Mouse (Mus musculus) inflammation-experienced regulatory T-cells, adult 6 months (primary cell): ENCODE results near the gene Satb2. TPM values are rescaled to one million over a fixed set of nuclear protein-coding genes. Genes with fewer than 3 reads are reported as not detected.

Source experiments
- ATAC-seq: one replicate; pipeline ENCODE4 v1.8.0; 2017
- polyA plus RNA-seq, 3 experiments: library from polyadenylated mRNA; unstranded; fragments of 100-300 nt; shearing (Covaris generic); gene quantifications; one replicate each; pipeline ENCODE4 v1.2.1; 2017

Satb2 gene
- polyA plus RNA-seq, result not detected

- ATAC-seq, result no peak
Measured at GRCm38 (mm10) chr1:56978151-56978700, at the start of gene Satb2. Gene Satb2 (minus strand): TSS chr1:56978650.

DNA sequence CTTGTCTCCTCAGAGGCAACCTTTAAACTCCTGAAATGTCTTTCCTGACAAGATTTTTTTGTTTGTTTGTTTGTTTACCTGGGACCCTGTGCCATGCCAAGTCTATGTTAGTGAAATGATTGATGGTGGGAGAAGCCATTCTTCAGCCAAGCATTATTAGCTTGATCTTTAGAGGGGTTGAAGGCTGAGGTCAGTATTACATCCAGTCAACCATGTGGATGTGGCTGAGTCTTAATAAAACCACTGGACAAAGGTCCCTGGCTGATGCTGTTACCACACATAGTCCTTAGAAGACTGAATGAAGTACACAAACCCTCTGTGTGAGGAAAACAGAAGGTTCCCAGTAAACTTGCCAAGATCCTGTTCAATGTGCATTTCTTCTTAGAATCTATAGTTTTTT is 40.5 kb upstream of the Satb2 start:
- ATAC-seq, result no peak

- no peak for ATAC-seq
Measured at GRCm38 (mm10) chr1:57013856-57014255, 35.4 kb upstream of the Satb2 start.

DNA sequence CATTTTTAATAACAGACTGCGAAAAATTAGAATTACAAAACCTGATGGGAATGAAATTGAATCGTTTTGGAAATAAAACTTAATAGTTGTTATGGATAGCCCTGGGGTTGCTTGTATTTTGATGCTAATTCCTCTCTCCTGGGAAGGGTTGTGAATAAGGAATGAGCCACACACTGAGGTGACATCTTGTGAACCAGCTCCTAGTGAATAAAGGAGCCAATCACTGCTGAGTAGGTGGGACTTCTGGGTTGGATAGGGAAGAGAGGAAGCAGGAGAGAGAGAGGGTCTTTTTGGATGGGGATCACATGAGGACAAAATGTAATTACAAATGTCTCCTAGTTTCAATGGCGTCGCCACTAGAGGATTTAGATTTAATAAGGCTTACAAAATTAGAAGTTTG is 30.7 kb upstream of the Satb2 start:
- ATAC-seq, result no peak

DNA sequence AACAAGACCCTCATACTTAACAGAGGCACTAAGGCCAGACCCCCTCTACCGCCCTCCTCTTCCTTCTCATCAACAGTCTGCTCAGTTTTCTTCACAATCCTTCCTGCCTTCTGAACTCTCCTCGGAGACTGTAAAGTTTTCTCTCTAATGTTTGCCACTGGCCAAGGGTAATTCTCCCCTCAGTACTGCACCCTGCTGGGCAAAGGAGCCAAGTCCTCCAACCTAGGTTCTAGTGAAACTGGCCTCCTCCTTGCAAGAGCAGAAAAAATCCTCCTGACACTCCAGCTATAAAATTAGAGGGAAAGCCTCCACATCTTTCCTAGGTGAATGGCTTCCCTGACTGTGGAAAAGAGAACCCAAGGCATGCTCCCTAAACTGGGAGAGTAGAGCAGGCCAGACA is 16.6 kb upstream of the Satb2 start:
- ATAC-seq, result no peak

DNA sequence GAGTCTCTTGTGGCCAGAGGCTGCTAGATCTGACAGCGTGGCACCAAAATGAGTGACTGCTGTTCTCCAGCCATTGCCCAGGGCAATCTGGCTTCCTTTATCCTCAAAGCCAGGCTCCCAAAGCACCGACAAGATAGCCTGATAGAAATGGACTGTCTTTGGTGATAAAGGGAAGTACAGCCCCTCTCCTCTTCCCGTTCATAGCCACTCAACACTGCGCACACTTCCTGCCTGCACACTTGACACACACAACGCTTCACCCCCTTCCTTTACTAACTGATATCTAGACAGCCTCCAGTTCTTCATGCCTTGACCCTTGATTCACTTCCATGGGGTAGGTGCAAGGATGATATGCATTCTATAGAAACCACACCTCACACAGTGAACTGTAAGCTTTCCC is 13.9 kb upstream of the Satb2 start:
- ATAC-seq, result no peak

DNA sequence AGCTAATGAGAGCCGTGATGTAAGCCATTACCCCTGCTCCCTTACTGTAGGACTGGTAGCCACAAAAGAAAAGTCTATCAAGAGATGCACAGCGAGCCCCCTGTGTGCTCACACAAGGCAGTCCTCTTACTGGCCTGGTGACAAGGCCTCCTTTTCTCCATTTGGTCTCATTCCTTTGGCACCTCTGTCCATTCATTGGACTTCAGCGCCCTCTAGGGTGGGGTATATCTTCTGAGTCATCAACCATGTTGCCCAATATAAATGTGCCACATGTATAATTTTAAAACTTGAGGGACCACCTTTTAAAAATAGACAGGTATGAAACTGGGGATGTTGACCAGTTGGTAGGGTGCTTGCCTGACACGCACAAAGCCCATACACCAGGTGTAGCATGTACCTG is 13.2 kb upstream of the Satb2 start:
- ATAC-seq, result no peak

DNA sequence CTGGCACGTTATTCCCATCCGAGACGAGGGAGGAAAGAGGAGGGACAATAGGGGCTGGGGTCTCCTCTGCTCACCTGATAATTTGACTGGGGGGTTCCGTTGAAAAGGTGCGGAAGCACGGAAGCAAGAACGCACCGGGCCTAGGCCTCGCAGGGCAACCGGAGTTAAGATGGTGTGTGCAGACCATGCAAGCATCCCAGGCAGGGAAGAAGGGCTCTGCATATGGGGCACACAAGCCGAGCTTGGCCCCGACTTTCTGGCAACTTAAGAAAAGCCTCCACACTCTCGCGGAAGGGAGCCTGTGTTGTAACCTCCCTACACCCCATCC is 6.0 kb upstream of the Satb2 start:
- ATAC-seq, result no peak

DNA sequence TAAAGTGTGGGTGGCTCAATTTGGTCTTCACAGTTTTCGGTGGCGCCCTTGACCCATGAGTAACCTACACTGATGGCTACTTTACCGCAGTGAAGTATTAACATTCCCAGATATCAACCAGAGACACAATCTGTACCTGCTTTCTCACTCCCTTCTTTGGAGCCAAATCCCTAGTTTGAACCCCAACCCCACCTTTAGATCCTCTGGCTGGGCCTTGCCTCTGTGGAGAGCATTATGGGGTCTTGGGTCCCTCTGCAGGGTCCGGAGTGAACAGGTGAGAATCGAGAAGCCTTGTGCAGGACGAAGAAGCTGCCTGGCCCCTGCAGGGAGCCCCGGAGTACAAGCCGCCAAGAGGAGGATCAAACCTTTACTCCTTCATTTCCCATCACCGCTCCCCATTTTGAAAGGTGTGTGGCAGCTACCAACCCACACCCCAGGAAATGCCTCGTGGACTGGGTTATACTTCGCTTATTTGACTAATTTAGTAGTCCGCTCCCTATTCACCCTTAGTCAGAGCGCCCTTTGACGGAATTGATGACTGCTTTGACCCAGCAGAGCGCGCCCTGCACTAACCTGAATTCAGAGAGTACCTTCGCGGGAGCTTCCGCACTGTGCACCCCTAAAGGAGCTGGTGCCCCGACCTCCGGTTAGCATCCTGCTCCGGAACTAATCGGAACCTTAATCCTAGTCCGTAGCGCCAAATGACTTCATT is 5.5 kb upstream of the Satb2 start:
- no peak for ATAC-seq

DNA sequence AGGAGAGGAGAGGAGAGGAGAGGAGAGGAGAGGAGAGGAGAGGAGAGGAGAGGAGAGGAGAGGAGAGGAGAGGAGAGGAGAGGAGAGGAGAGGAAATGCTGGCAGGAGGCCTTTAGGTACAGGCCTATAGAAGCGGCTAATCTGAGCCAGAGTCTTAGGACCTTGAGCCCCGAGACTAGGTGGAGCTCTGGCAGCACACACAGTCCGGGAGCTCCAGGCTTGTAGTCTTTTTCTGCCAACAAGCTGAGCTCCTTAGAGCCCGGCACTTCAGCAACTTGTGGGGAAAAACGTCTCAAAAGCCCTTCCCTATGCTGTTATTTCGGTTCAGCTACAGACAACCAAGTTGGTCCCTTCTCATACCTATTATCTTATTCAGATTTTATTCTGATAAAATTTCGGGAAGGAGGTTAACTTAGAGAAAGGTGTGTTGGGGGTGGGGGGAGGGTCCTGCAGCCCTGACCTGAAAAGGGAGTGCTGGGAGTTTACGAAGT is 4.7 kb upstream of the Satb2 start:
- ATAC-seq, result no peak

DNA sequence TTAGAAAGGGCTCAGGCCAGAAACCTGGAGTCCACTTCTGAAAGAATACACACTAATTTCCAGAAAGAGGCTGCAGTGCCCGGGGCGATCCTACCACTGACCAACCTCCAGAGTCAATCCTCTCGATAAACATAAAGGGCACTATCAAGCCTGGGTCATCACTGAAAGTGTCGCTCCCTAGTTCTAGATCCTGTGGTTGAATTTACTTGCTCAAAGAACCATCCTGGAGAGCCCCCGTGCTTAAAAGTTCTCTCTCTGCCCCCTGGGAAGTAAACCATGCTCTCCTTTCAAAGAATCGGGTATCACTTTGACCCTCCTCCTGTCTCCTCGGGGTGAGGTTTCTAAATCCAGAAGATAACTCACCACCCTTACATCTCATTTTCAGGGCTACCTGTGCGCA is 4.2 kb upstream of the Satb2 start:
- no peak for ATAC-seq

GRCm38 (mm10) chr1:56981947-56982555 is 3.6 kb upstream of the Satb2 start:
- ATAC-seq, result no peak

DNA sequence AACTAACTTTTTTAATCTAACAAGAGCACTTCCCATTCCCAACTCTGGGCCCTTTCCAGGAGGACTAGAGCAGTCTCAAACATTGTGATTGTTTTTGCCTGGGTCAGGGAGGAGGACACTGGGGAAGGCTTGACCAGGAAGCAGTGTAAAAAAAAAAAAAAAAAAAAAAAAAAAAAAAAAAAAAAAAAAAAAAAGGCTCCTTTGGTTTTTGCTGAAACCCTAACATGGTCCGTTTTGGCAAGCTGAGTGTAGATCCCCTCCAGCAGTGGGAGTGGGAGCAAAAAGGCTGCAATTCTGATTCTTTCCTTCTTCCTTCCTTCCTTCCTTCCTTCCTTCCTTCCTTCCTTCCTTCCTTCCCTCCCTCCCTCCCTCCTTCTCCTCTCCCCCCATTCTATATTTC is 3.1 kb upstream of the Satb2 start:
- no peak for ATAC-seq

DNA sequence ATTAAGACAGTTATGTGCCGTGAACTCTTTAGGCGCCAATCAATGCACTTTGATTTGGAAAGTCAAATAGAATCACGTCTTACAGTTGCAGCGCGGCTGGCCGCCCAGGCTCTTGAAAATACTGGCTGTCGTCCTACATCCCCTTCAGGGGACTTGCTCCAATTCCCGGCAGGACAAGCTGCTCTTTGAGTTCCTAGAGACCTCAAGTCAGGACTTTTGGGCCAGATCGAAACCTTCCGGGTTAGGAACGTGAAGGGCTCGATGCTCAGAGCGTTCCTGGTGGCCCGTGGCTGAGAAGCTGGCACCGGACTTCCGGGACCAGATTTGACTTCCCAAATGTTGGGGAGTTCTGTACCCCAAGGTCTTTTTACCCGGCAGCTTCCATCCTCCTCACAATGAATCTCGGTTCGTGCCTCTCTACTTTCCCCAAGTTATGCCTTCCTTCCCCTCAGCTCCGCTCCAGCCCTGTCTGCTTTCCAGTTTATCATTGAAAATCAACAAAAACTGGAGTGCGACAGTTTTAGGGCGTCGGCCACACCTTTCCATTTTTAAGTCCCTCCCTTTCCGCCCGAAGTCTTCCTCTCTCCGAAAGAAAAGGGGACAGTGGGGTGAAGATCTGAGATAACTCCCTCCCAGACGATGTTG is 2.3 kb upstream of the Satb2 start:
- ATAC-seq, result no peak

DNA sequence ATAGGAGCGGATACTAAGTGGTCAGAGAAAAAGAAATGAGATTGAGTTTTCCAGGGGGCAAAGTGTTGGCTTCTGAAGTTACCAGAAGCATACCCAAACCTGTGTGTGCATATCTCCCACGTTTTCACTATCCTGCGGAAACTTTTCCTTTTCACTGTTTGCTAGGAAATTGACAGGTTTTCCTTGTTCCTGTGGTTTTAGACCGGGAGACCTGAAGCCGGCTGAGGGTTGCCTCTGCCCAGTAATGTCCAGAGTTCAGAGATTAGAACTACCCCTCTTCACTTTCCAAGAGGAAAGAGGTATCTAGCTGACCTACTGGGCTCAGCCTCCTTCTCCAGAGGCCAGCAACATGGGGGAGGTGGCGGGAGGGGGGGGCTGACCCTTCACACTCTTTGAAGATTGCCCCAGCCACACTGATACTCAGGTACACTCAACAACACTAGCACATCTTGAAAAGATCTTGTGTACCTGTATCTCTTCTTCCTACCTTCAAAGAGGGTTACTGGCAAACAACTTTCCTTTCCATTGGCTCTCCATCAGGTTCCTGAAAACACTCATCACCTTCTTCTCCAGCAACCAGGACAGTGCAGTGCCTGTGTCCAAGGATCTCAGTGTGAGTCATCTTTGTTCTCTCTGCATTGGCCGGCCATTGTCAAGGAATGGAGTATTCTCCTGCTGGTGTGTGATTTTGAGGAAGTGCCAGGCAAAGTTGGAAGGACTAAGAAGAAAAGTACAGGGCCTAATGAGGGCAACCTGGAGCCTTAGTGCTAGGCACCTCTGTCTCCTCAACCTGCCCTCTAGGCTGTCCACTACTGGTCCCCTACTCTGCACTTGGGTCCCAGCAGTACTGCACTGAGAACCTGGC is 1.3 kb upstream of the Satb2 start:
- ATAC-seq, result no peak

DNA sequence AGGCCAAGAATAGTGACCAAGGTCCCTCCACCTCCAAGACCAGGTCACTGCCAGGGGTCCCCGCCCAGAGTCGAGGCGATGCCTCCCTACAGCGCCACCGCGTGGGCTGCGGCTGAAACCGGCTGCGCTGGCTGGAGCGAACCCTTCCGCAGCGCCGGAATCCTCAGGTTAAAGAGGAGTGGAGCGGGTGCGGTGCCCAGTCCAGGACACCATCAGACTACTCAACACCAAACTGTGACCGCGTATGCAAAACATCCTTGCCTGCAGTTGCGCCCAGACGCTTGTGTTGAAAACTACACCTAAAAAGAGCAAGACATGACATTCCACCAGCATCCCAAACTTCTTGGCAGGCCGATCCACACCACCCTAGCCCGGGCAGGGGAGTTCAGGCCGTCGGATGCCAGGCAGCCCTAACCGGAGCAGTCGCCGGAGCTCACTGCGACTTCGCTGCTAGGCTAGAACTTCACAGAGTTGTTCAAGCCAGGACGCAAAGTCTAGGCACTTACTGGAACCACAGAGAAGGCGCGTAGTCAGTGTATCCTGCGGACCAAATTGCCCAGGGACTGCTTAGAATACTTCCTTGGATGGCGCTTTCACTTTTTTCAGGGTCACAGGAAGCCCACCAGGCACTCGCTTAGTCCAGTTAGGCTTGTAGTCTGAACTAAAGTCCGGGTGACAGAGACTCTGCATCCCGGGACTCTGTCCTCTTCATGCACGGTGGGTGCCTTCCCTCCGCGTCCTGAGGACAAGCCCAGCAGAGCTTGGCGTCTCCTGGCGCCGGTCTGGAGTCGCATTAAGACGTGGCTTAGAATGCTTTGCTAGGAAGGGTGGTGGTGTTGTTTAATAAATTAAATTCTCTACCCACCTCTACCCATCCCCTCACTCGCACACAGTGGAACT is 999 bp downstream of the Satb2 start:
- no peak for ATAC-seq

- no peak for ATAC-seq
Measured at GRCm38 (mm10) chr1:56976825-56977104, 1.7 kb downstream of the Satb2 start.

GRCm38 (mm10) chr1:56976044-56976824 is 2.2 kb downstream of the Satb2 start:
- ATAC-seq, result no peak

DNA sequence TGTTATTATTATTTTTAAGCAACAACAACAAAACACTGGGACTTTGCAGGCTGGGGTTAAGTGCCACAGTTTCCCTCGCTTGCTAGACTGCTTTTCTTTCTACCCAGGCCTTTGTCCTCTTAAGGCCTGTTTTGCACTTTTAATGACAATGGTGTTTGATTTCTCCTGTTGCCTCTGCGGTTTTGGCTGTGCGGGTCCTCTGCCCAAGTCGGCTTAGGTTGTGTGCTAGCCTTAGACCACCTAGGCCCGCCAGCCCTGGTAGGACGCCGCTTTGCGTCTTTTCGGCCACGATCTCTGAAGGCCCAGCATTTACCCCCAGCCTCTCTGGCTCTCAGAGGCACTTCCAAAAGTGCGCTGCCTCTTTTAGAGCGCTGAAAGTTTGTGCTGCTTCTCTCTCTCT is 2.9 kb downstream of the Satb2 start:
- no peak for ATAC-seq

DNA sequence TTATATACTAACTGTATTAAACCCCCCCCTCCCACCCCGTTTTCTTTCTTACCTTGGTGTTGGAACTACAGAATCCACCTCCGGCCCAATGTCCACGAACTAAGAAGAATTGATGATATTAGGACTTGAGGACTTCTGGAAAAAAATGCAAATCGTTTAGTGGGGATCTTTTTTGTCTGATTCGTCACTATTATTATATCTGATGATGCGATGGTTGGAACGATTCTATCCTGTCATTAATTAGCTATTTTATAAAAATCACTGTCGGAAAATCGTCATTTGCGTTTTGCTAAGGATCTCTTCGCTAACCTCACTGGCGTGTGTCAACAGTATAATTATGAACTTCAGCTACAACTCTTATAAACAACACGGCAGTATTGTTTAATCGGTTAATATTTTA is 4.3 kb downstream of the Satb2 start:
- ATAC-seq, result no peak

DNA sequence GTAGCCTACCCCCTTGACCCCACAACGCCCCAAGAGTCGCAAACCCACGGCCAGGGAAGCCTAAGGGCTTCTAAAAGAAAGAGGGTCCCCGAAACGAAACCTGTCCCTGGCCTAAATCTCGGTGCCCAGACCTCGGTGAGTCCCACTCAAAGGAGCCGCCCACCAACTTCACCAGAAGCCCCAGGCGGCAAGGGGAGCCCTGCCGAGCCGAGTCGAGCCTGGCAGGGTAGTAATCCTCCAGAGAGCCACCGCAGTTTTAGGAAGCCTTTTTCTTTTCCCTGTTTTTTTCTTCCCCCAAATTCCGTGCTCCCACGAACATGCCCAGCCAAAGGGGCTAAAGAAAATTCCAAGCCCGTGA is 4.9 kb downstream of the Satb2 start:
- ATAC-seq, result no peak
